Mouse (Mus musculus) testis, adult 2 months (tissue): Measurements from ENCODE around the gene Ehmt2.

ENCODE experiments used
- CTCF ChIP-seq: fragments of 200-500 bp; IDR thresholded peaks from 2 replicates; pipeline ENCODE4 v1.5.1; 2012; ENCODE audit warnings: low read depth, mild to moderate bottlenecking, inconsistent platforms, low read length, moderate library complexity; ENCODE audit not compliant: control insufficient read depth, insufficient read depth, insufficient replicate concordance
- POLR2A ChIP-seq: fragments of 200-500 bp; IDR thresholded peaks from 2 replicates; pipeline ENCODE4 v1.6.1; 2012; ENCODE audit warnings: low read depth, mild to moderate bottlenecking, inconsistent platforms, low read length, moderate library complexity; ENCODE audit not compliant: control insufficient read depth

GRCm38 (mm10) chr17:34913930-34914665, 15.8 kb downstream of the Ehmt2 start, which contains the start of gene Slc44a4:
- TF ChIP-seq CTCF = no peak
- TF ChIP-seq POLR2A = no peak
